Mouse (Mus musculus): ENCODE measurements around the gene Ldlrad3. TPM values are rescaled to one million over a fixed set of nuclear protein-coding genes. Genes with fewer than 3 reads are reported as not detected.

The Ldlrad3 gene
- polyA plus RNA-seq, 1 experiment from 2014 or later, result 50.0 TPM

DNA sequence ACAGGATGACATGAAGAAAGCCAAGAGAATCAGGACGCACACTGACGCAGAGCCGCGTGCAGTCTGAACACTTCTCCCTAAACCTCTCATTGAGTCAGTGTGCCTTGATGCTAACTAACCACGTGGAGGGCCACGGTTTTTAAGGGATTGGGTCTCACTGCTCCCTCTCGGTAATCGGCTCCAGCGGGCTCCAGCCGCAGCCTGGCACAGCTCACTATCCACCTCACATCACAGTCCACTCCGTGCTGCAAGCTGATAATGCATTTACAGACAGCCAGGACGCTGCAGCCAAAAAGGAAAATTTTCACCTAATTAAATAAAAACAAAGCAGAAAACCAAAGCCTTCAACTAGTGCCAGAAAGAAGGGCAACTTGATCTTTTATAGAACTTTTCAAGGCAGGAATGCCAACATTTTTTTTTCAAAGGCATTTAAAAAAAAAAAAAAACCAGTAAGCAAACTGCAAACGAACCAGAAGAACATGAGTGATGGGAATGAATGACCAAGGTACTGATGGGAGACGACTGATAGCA, 57.6 kb downstream of the Ldlrad3 start:
- Histone ChIP-seq H3K4me3 (replicated peaks; ENCODE audit: low read length) (no peak overlapping the region), H3K36me3 (ENCODE audit: control insufficient read depth, insufficient read depth, low read length) (no peaks in the 10 kb centered on the region), H3K27ac (ENCODE audit: low read length) (peak overlapping the region; percentile 80), H3K4me1 (ENCODE audit: control insufficient read depth, insufficient read depth, low read length) (peaks cover 56% of the 10 kb centered on the region), H3K9me3 (replicated peaks; ENCODE audit: control insufficient read depth, low read length) (no peaks in the 10 kb centered on the region), H3K27me3 (ENCODE audit: control insufficient read depth, insufficient read depth, low read length) (no peaks in the 10 kb centered on the region), H3K4me2 (ENCODE audit: low read depth, low read length) (no peak overlapping the region), H3K9ac (ENCODE audit: low read length) (no peak overlapping the region)
- WGBS, result 67% methylated on average over 14 of the region's 14 CpGs
- no peak for ATAC-seq (ENCODE audit: insufficient read depth, low FRiP score)

DNA sequence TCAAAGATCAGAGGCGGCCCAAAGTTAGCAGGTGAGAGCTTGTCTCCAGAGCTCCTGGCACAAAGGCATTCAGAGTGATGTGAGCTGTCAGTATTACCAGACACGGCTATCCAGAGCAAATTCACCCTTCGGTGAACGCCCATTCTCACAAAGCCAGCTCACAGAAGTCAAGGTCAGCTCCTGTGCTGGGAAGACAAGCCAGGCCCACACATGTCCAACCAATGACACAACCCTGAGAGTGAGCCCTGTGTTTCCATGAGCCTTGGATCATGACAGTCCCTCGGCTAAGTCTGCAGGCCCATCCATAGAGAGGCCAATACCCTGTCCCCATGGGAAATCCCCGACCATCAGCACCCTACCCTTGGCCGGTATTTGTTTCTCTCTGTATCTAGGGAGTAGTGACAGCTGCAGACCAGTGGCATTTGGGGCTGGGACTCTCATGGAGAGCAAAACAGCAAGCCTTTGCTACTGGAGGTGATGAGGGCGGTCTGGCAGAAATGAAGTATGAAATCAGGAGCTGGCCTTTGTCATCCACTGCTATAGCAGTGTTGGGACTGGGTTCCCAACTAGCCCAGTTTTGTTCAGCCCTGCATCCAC, 58.3 kb downstream of the Ldlrad3 start:
- no peak overlapping the region for H3K4me2 ChIP-seq (ENCODE audit: low read depth, low read length)
- H3K4me3 ChIP-seq (replicated peaks; ENCODE audit: low read length), result no peak overlapping the region
- 63% methylated on average over 8 of the region's 8 CpGs for WGBS
- no peaks in the 10 kb centered on the region for H3K9me3 ChIP-seq (replicated peaks; ENCODE audit: control insufficient read depth, low read length)
- H3K27ac ChIP-seq (ENCODE audit: low read length), result peak overlapping the region; percentile 80
- peak; percentile 35 for ATAC-seq (ENCODE audit: insufficient read depth, low FRiP score)
- H3K9ac ChIP-seq (ENCODE audit: low read length), result no peak overlapping the region
- no peaks in the 10 kb centered on the region for H3K36me3 ChIP-seq (ENCODE audit: control insufficient read depth, insufficient read depth, low read length)
- H3K27me3 ChIP-seq (ENCODE audit: control insufficient read depth, insufficient read depth, low read length), result no peaks in the 10 kb centered on the region
- peaks cover 50% of the 10 kb centered on the region for H3K4me1 ChIP-seq (ENCODE audit: control insufficient read depth, insufficient read depth, low read length)

DNA sequence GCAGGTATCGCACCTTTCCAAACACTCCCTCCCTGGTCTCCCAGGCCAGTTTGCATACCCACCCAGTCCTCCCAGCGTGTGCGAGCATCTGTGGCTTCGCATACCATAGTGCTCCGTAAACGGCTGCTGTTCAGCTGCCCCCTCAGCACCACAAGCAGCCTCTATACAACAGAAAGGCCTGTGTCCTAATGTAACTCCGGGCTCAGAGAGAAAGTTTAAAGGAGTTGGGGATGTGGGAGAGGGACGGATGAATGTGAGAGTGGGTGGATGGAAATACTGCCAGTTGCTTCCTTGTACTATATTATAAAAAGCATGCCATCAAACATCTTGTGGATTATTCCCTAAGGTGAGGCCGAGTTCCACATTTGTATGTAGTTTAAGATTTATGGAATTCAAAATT, 59.0 kb downstream of the Ldlrad3 start:
- no peak for ATAC-seq (ENCODE audit: insufficient read depth, low FRiP score)
- H3K27ac ChIP-seq (ENCODE audit: low read length), result peak overlapping the region; percentile 78
- H3K4me1 ChIP-seq (ENCODE audit: control insufficient read depth, insufficient read depth, low read length), result peaks cover 46% of the 10 kb centered on the region
- 58% methylated on average over 9 of the region's 9 CpGs for WGBS
- no peak overlapping the region for H3K4me2 ChIP-seq (ENCODE audit: low read depth, low read length)
- no peaks in the 10 kb centered on the region for H3K27me3 ChIP-seq (ENCODE audit: control insufficient read depth, insufficient read depth, low read length)
- H3K4me3 ChIP-seq (replicated peaks; ENCODE audit: low read length), result no peak overlapping the region
- no peaks in the 10 kb centered on the region for H3K9me3 ChIP-seq (replicated peaks; ENCODE audit: control insufficient read depth, low read length)
- no peak overlapping the region for H3K9ac ChIP-seq (ENCODE audit: low read length)
- H3K36me3 ChIP-seq (ENCODE audit: control insufficient read depth, insufficient read depth, low read length), result no peaks in the 10 kb centered on the region

DNA sequence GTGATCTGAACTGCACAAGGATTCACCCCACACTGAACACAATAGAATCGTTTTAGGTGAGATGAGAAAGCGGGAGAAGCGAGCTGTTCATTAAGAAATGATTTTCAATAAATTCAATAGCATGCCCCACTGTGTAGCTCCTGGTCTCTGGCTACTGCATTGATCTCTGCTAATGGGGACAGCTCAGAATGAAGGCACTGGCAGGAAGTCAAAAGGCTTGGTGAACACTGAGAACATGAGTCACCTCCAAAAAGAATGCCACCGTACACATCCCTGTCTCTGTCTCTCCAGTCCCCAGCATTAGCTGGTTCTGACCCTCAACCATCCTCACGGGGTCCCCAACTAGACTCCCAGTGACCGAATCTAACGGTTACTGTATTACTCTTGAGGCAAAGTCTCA, 60.1 kb downstream of the Ldlrad3 start:
- 84% methylated on average over 7 of the region's 7 CpGs for WGBS
- no peaks in the 10 kb centered on the region for H3K36me3 ChIP-seq (ENCODE audit: control insufficient read depth, insufficient read depth, low read length)
- no peak overlapping the region for H3K9ac ChIP-seq (ENCODE audit: low read length)
- H3K27me3 ChIP-seq (ENCODE audit: control insufficient read depth, insufficient read depth, low read length), result no peaks in the 10 kb centered on the region
- ATAC-seq (ENCODE audit: insufficient read depth, low FRiP score), result no peak
- H3K4me1 ChIP-seq (ENCODE audit: control insufficient read depth, insufficient read depth, low read length), result peaks cover 48% of the 10 kb centered on the region
- H3K4me2 ChIP-seq (ENCODE audit: low read depth, low read length), result no peak overlapping the region
- H3K4me3 ChIP-seq (replicated peaks; ENCODE audit: low read length), result no peak overlapping the region
- no peaks in the 10 kb centered on the region for H3K9me3 ChIP-seq (replicated peaks; ENCODE audit: control insufficient read depth, low read length)
- H3K27ac ChIP-seq (ENCODE audit: low read length), result peak overlapping the region; percentile 78

DNA sequence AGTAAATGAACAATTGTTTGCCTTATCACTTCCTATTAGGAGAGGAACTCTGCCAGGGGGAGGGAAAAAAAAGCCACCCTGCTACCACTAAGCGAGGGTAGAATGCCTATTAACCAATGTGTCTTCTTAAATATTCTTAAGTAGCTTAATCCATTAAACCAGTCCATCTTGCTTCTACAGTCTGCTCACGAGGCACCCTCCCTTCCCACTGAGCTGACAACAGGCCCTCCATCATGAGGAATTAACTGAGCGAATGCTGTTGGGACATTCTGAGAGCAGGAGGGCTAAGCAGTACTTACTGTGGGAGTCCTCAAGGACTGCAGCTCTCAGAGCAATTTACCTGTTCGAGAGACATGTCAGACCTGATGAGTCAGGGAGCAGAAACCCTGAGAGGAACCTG, 61.1 kb downstream of the Ldlrad3 start:
- Histone ChIP-seq H3K9ac (ENCODE audit: low read length) (no peak overlapping the region), H3K4me1 (ENCODE audit: control insufficient read depth, insufficient read depth, low read length) (peaks cover 49% of the 10 kb centered on the region), H3K27me3 (ENCODE audit: control insufficient read depth, insufficient read depth, low read length) (no peaks in the 10 kb centered on the region), H3K36me3 (ENCODE audit: control insufficient read depth, insufficient read depth, low read length) (no peaks in the 10 kb centered on the region), H3K27ac (ENCODE audit: low read length) (peak overlapping the region; percentile 71), H3K9me3 (replicated peaks; ENCODE audit: control insufficient read depth, low read length) (no peaks in the 10 kb centered on the region), H3K4me3 (replicated peaks; ENCODE audit: low read length) (no peak overlapping the region), H3K4me2 (ENCODE audit: low read depth, low read length) (no peak overlapping the region)
- 49% methylated on average over 4 of the region's 4 CpGs for WGBS
- no peak for ATAC-seq (ENCODE audit: insufficient read depth, low FRiP score)

DNA sequence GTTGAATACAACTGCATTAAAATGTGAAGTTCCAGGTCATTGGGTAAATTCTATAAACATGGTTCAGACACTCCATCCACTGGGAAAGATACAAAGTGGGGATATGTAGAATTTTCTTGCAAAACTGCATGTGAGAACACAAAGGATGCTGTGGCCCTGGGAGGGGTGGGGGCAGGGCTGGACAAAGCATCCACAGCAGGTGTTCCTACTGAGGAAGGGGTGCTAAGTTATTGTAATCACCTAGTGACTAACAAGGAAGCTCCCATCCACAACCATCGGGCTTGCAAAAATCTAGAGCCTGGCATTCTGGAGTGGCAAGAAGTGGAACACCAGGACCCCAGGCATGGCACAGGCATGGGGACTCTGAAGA, 64.1 kb downstream of the Ldlrad3 start:
- H3K4me3 ChIP-seq (replicated peaks; ENCODE audit: low read length), result no peak overlapping the region
- H3K36me3 ChIP-seq (ENCODE audit: control insufficient read depth, insufficient read depth, low read length), result no peaks in the 10 kb centered on the region
- H3K4me1 ChIP-seq (ENCODE audit: control insufficient read depth, insufficient read depth, low read length), result peaks cover 56% of the 10 kb centered on the region
- no peak overlapping the region for H3K4me2 ChIP-seq (ENCODE audit: low read depth, low read length)
- H3K27me3 ChIP-seq (ENCODE audit: control insufficient read depth, insufficient read depth, low read length), result no peaks in the 10 kb centered on the region
- H3K9me3 ChIP-seq (replicated peaks; ENCODE audit: control insufficient read depth, low read length), result no peaks in the 10 kb centered on the region
- H3K27ac ChIP-seq (ENCODE audit: low read length), result no peak overlapping the region
- ATAC-seq (ENCODE audit: insufficient read depth, low FRiP score), result no peak
- no peak overlapping the region for H3K9ac ChIP-seq (ENCODE audit: low read length)
- 56% methylated on average over 1 of the region's 1 CpGs for WGBS

DNA sequence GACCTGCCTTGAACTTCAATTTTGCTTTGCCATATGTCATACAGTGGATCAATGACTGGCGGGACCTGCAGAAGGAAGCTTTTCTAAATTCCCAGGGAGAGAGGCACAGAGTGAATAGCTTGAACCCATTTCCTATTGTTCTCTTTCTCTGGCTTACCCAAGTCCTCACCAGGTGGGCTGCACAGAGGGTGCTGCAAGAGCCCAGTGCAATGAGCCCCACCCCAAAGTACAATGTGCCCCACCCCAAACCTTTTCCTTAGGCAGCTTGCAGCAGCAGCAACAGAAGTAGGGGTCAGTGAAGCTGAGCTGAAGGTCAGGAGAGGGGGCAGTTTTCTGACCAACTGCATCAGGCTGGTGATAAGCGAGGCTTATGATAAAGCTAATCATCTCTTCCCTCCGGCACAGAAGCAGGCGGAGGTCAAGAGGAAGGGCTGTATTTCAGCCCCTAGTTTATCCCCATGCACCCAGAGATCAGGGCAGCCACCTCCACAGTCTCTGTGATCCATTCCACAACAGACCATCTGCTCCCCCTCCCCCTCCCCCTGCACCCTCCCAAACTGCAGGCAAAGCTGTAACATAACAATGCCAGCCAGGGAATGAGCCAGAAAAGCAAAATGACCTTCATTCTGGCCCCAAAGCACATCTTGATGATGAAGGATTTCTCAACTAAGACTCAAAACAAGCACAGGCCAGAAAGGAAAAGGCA, 64.6 kb downstream of the Ldlrad3 start:
- Histone ChIP-seq H3K9me3 (replicated peaks; ENCODE audit: control insufficient read depth, low read length) (no peaks in the 10 kb centered on the region), H3K36me3 (ENCODE audit: control insufficient read depth, insufficient read depth, low read length) (no peaks in the 10 kb centered on the region), H3K4me2 (ENCODE audit: low read depth, low read length) (no peak overlapping the region), H3K27ac (ENCODE audit: low read length) (no peak overlapping the region), H3K4me3 (replicated peaks; ENCODE audit: low read length) (no peak overlapping the region), H3K9ac (ENCODE audit: low read length) (no peak overlapping the region), H3K27me3 (ENCODE audit: control insufficient read depth, insufficient read depth, low read length) (no peaks in the 10 kb centered on the region), H3K4me1 (ENCODE audit: control insufficient read depth, insufficient read depth, low read length) (peaks cover 57% of the 10 kb centered on the region)
- 54% methylated on average over 4 of the region's 4 CpGs for WGBS
- no peak for ATAC-seq (ENCODE audit: insufficient read depth, low FRiP score)

DNA sequence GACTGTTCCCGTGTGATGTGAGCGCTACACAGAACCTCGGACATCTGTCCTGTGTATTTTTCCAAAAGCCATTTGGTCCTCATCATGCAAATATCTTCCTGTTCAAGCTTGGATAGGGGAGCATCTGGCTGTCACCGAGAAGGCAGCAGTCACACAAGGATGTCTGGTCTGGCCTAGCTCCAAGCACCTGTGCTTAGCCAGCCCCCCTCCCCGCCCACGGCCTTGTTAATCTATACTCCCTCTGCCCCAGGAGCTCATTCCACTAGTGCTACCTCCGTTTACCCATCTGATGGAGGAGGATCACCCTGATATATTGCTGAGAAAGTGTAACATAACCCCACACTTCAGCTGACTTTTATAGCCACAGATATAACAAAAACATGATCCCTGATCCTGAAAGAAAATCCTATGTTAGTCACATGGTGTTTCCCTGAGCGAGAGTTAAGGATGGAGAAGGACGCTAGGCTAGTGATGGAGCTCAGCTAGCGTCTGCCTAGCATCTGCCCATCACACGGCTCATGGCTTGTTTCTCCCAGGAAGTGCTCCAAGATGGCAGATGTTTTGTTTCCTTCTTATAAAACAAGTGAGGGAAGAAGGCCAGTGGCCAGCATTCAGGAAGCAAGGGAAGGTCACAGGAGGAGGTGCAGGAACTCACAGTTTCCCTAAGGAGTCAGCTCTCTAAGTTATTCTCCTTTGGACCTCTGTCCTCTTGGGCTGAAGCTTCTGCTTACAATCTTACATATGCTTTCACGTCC, 66.3 kb downstream of the Ldlrad3 start:
- Histone ChIP-seq H3K27me3 (ENCODE audit: control insufficient read depth, insufficient read depth, low read length) (no peaks in the 10 kb centered on the region), H3K27ac (ENCODE audit: low read length) (no peak overlapping the region), H3K36me3 (ENCODE audit: control insufficient read depth, insufficient read depth, low read length) (no peaks in the 10 kb centered on the region), H3K4me1 (ENCODE audit: control insufficient read depth, insufficient read depth, low read length) (peaks cover 59% of the 10 kb centered on the region), H3K9ac (ENCODE audit: low read length) (no peak overlapping the region), H3K4me2 (ENCODE audit: low read depth, low read length) (no peak overlapping the region), H3K9me3 (replicated peaks; ENCODE audit: control insufficient read depth, low read length) (no peaks in the 10 kb centered on the region), H3K4me3 (replicated peaks; ENCODE audit: low read length) (no peak overlapping the region)
- ATAC-seq (ENCODE audit: insufficient read depth, low FRiP score), result no peak
- 48% methylated on average over 12 of the region's 12 CpGs for WGBS

DNA sequence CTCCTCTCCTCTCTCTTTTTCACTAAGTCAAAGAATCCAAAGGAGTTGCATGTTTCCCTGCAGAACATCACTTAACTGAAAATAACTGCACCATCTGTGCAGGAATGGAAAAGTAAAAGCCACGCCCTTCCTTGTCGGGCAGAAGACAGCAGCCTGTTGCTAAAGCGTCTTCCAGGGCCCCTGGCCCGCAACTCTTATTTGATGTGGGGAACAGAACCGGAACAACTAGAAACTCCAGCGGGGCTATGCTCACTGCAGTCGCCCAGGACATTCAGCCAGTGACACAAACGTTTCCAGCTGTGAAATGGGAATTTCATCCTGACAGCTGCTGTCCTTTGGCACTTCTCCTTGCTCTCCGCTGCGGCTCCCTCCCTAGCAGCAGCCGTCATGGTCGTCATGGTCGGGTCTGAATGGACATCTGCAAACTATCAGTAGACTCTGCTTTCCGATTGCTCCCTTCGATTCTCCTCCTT, 67.2 kb downstream of the Ldlrad3 start:
- no peak for ATAC-seq (ENCODE audit: insufficient read depth, low FRiP score)
- peaks cover 60% of the 10 kb centered on the region for H3K4me1 ChIP-seq (ENCODE audit: control insufficient read depth, insufficient read depth, low read length)
- H3K4me3 ChIP-seq (replicated peaks; ENCODE audit: low read length), result no peak overlapping the region
- no peaks in the 10 kb centered on the region for H3K9me3 ChIP-seq (replicated peaks; ENCODE audit: control insufficient read depth, low read length)
- H3K9ac ChIP-seq (ENCODE audit: low read length), result no peak overlapping the region
- no peaks in the 10 kb centered on the region for H3K27me3 ChIP-seq (ENCODE audit: control insufficient read depth, insufficient read depth, low read length)
- H3K4me2 ChIP-seq (ENCODE audit: low read depth, low read length), result no peak overlapping the region
- no peaks in the 10 kb centered on the region for H3K36me3 ChIP-seq (ENCODE audit: control insufficient read depth, insufficient read depth, low read length)
- peak overlapping the region; percentile 49; the same call in 1 of the 2 replicates for H3K27ac ChIP-seq (ENCODE audit: low read length)
- WGBS, result 38% methylated on average over 15 of the region's 15 CpGs

All from stomach, embryonic 16.5 days (tissue).